Mouse (Mus musculus) liver, embryonic 14.5 days (tissue): ENCODE measurements around the gene Zfp385b.

ENCODE experiments used
- CTCF ChIP-seq: IDR thresholded peaks from 2 replicates; pipeline ENCODE4 v1.5.1; 2016; ENCODE audit warnings: antibody characterized with exemption, low read depth, control low read depth
- EP300 ChIP-seq: IDR thresholded peaks from 2 replicates; pipeline ENCODE4 v1.6.1; 2016; ENCODE audit warnings: antibody characterized with exemption, low read depth

GRCm38 (mm10) chr2:77487151-77487550 is 332.3 kb downstream of the Zfp385b start:
- TF ChIP-seq CTCF: no peak
- no peak for TF ChIP-seq EP300
